Mouse (Mus musculus): Measurements from ENCODE around the gene Hoxa9.
A peak's percentile ranks its signal among the peaks of the same experiment; 100 is the strongest.

Hoxa9 gene

DNA sequence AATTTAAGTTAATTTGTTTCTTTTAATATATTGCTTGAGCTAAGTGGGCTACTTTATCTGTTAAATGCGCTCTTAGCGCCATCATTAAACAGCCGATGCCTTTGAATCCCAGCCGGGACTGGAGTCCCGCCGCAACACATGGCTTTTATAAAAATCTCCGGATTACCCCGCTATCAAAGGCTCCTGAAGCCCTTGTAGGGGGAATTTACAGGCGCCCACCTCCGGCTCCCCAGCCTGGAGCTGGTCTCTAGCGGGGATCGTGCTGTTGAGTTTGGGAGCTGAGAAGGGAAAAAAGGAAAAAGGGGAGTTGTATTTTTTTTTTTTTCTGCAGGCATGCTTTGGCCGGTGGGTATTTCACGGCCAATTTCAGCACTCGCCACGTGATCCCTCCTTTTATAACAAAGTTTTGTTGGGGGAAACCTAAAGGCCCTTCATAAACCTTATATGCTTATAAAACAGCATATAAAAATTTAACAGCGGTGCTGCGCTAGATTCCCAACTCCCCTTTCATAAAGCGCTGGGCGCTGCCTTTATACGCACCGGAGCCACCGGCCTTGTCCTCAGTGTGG, 13.7 kb upstream of the Hoxa9 start:
- DNase-seq (ENCODE audit: low spot score), result no peak

DNA sequence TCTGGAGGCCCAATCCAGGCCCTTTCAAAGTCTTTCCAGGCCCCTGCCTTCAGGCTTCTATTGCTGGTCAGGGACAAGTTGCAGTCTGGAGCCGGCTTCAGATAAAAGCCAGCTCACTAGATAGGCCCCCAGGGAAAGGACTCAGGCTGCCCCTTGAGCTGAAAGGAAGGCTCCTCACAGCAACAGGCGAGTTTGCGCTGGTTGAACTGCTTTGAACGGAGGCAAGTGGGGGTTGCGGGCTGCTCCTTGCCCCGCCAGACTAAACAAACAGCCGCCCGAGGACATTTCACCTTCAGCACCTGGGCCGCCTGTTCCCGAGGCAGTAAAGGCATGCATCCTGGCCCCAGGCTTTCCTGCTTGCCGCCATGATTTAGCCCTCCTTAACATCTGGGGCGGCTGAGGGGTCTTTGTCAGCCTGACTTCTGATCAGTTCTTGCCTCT, 12.8 kb upstream of the Hoxa9 start:
- no peak for DNase-seq (ENCODE audit: low spot score)

DNA sequence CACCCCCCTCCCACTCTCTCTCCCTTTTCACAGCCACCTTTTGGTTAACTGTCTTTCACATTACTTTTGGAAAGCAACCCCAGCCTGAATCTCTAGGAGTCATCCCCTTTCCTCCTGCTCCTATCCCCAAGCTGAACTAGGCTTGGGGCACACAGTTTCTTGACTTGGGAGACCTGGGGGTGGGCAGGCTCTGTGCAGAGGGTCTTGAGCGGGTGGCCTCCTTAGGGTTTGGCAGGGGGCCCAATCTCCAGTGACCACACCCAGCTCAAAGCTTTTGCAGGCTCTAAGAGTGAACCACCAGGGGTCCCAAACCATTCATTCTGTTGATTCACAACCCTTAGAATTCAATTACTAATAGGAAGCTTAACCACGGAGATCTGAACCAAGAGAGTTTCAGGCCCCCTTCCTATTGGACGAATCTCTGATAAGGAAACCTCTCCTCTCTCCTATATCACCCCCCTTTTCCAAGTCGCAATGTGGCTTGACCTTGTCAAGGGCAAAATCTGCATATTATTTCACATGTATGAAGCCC, 12.0 kb upstream of the Hoxa9 start:
- DNase-seq (ENCODE audit: low spot score), result no peak

DNA sequence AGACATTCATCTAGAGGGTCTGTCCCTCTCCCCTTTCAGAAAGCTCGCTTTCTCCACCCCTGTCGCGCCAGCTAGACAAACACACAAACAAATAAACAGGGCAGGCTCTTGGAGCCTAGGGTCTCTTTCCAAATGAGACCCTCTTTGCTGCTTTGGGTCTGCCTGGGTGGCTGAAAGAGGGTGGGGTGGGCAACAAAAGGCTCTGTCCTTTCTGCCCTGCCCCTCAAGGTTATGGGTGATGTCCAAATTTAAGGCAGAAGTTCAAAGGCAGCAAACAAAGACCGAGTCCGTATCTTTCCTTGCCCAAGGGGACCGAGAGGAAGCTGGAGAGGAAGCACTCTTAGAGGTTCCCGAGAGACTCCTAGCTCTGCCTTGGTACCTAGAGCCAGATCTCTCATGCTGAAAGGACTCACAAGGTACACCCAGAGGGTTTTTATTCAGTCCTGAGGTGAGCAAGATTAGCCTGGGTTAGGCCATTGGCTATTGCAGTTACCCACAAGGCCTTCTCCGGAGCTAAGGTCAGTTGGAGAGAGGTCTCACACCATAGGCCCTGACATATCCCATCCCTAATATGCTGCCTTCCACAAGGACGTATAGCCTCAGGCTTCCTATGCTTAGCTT, 10.2 kb upstream of the Hoxa9 start:
- DNase-seq (ENCODE audit: low spot score), result no peak

DNA sequence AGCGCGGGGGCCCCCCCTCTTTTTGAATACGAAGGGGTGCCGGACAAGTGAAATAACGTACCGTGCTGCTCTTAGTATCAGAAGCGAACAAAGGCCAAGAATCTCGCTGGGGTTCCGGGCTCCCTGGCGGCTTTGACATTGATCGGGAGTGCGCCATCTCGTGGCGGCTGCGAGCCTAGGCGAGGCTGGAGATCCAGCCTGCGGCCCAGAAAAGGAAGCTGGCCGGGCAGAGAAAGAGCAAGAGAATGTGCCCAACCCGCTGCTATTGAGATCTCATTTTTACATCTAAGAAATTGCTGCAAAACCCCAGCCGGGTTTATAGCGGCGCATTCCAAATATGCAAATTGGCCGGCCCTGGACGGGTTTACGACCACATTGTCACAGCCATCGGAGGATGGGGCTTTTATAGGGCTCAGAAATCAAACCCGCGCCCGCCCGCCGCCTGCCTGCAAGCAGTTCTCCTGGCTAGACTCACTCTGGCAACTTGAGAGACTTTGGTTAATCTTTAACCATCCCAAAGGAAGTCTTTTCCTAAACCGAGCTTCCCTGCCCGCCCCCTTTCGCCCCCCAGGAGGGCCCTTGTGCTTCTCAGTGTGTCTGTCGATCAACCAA, 9.6 kb upstream of the Hoxa9 start, which contains the start of gene Hoxa10:
Hoxa10 (minus strand) TSS at position 466 of the 612 bp plus-strand sequence.
- DNase-seq (ENCODE audit: low spot score), result peak; percentile 52

DNA sequence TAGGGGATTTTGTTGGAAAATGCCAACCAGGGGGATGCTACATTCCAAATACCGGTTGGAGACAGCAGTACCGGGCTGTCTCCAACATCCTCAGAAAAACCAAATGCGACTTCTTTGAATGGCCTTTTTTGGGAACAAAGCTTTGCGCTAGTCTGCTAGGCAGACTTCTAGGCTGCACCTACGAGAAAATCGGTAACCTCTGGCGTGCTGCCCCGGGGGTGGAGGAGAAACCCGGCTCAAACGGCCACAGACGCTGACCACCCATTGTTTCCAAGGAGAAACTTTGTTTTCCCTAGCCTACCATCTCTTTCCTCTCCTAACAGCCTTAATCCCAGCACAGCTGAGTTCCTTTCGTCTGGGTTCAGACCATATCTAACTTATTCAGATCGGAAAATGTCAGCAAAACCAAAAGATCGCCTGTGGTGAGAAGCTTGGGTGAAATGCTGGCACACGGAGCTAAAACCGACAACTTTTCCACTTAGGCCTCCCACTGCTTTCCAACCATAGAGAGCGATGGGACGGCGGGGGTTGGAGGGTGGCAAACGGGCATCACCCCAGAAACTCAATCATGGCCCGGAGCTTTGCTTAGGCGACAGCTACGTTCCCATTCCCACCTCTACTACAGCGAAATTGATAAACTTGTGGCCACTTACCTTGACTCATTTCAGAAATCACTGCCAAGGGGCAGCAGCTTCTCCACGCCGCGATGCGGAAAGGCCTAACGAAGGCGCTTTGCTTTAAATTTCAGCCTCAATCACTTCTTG, 8.9 kb upstream of the Hoxa9 start:
- DNase-seq (ENCODE audit: low spot score), result no peak

DNA sequence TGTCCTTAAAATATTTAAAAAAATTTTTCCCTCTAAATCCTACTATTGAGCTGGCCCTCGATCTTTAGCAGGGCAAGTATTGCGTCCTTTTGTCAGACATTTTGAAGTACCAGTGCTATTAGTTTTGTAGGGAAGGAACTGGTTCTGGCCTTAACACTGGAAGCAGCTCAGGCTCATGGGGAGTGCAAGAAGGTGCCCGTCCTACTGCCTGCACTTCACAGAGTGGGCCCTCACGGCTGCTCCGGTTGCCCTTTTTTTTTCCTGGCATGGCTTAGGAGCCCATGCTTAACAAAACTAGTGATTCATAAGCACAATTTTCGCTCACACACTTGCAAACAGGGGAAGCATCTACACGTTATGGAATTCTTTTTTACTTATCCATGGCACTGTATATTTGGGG, 8.1 kb upstream of the Hoxa9 start:
- DNase-seq (ENCODE audit: low spot score), result no peak

DNA sequence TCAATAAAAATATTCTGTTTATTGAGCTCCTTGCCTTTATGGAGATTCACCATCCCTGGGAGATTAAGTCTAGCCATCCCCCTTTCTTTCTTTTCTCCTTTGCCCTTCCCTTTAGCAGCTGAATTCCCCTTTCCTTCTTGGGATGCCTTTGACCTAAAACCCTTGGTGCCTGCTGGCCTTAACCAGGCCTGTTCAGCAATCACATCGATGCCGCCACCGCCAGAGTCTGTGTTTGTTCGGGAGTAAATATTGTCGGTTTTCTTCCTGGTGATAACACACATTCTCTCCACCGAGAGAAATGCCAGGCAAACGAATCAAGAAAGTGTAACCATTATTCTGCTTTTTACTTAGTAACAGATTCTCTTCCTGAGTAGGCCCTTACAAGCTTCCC, 7.3 kb upstream of the Hoxa9 start:
- DNase-seq (ENCODE audit: low spot score), result no peak

DNA sequence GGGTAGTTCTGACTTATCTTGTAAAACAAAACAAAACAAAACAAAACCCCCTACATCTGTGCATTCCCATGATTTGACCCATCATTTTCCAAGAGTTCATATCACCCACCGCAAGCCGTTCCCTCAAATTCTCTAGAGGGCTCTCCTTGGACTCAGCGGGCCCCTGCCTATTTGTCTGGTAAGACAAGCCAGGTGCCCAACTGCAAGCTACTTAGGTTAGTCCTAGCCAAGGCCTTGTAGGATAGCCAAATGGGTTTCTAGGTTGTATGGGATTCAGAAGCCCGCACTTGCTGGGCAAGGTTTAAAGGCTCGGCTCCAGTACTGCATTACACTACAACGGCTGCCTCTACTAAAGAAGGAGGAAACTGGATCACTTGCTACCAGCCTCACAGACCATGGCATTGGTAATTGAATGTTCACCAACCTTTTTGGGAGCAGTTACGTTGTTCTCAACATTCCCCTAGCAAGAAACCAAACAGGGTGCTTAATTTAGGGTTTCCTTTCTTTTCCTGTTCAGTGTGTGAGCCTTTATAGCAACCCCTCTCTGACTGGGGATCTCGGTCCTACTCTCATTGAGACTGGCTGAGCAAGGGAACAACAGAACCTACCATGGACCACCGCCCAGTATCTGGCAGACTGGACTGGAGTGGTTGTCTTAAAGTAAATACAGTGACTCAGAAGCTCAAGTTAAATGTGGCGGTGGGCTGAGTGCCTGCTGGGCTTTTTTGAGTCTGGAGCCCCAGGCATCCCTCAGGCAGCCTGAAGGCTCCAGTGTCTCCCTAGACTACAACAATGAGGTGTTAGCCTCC, 6.7 kb upstream of the Hoxa9 start:
- no peak for DNase-seq (ENCODE audit: low spot score)

DNA sequence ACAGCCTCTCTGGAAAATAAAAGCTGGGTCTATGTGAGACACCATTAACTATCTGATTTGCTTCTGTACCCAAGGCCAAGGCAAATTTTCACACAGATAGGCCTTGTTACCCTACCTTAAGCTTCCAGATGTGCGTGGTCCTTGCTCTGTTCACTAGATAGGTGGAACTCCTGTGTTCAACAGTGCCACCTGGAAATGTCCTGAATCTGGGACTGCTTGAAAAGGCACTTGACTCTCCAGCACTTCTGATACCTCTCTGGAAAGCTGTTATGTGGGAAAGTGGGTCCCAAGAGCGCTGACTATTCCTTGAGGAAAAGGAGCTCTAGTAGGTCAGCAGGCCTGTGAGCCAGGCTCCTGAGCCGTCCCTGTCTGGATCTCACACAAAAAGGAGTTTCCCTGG, 5.9 kb upstream of the Hoxa9 start:
- DNase-seq (ENCODE audit: low spot score), result no peak

DNA sequence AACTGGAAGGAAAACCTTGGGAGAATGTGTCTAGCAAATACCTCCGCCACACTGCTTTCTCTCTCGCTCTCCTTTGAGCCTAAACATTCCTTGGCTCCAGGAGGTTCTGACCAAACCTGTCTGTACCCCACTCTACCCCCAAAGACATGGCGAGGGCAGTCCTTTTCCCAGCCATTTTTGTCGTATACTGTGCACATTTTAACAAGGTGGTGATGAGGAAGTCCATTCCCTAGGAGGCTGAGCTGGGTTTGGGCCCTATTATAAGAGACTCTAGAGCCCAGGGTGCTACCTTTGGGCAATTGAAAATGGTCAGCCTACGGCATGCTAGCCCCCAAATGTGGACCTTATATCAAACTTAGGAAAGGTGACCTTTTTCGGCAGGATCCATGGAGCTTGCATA, 5.0 kb upstream of the Hoxa9 start:
- no peak for DNase-seq (ENCODE audit: low spot score)

DNA sequence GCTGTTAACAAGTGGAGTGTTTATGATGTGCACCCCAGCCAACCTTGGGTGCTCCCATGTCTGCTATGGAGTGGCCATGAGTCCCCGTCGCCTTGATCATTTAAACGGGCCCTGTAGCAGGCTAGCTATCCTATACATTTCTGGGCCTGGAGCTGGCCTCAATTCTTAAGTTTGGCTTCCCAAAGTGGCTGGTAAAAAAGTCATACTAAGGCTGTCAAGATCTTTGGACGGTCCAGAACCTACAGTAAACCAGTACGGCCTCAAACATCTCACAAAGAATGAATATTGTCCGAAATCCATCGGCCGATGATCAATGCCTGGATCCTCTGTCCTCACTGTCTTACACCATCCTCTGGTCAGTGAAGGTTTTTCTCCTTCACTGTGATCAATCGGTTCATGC, 4.4 kb upstream of the Hoxa9 start:
- no peak for DNase-seq (ENCODE audit: low spot score)

DNA sequence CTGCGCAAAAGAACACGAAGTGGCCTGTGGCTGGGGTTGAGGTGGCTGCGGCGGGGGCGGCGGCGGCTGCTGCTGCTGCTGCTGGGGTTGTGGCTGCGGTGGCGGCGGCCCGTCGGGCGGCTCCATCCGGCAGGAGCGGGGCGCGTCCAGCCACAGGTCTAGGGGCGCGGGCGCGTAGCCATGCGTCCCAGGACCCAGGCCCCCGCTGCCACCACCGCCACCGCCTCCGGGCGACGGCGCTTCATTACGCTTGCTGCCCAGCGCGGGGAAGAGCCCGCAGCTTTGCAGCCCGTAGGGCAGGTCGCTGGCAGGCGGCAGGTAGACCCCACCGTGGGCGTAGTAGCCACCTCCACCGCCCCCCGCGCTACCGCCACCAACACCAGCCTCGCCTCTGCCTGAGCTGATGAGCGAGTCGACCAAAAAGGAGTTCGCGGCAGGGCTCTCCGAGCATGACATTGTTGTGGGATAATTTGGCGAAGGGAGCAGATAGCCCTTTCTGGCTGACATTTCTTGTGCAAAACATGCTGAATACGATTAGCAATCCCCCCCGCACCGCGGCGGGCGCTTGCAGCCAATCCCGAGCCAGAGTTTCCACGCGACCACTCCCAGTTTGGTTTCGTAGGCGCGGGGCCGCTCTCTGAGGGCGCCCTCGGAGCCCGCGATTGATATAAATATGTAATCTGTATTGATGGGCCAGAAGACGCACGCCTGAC, 3.7 kb upstream of the Hoxa9 start:
- no peak for DNase-seq (ENCODE audit: low spot score)

DNA sequence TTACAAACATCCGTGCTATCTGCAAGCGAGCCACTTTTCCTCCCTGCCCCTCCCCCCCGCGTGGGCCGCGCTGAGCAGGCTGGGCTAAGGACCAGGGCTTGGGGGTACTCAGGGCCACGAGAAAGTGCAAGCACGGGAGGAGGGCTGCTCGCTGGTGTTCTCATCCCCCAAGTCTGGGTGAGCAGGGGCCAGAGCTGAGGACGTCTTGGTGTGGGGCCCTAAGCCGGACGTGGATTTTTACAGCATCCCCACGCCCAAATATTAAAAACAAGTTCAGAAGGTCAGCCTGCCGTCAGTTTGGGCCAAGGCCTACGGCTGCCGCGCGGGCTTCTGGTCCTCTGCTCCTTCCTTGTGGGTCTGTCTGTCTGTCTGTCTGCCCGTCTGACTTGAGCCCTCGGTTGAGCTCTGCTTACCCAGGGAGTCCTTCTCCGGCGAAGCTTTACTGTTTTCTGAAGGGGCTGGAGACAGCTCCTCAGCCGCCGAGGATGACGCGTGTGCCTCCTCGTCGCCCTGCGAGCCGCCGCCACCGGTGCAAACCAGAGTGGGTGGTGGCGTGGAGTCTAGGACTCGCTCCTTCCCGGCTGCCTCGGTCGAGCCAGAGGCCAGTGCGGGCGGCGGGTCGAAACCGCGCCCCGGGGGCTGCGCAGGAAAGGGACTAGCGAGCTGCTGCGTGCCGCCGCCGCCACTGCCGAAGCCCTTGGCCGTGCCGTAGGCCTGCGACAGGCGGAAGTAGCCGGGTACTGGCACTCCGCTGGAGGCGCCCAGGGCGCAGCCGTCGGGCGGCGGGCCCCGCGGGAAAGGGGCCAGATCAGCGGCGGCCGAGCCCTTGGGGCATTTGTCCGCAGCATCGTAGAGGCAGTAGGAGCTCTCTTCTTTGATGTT, 2.9 kb upstream of the Hoxa9 start:
- DNase-seq (ENCODE audit: low spot score), result no peak

DNA sequence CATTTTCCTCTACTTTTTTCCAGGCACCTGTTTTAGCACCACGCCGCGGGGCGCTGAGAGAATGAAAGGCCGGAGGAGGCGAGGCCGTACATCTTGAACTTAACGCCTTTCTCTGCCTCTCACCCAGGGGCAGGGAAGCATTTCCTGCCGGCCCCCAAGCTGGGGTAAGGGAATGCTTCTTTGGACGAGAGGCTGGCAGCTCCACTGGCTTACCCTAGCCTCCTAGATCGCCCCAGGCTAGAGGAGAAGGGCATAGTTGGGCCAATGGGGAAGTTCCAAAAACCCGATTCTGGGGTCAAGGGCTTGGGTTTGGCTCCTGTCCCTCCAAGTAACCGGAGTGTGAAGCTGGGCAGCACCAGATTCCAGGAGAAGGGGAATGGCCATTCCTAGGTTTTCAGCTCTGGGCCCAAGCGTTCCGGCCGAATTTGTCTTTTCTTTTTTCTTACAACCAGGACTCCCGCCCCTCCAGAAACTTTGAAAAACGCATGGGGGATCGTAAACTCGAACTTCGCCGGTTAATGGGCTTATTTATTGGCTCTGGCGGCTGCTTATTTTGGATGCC, 2.2 kb upstream of the Hoxa9 start:
- no peak for DNase-seq (ENCODE audit: low spot score)

DNA sequence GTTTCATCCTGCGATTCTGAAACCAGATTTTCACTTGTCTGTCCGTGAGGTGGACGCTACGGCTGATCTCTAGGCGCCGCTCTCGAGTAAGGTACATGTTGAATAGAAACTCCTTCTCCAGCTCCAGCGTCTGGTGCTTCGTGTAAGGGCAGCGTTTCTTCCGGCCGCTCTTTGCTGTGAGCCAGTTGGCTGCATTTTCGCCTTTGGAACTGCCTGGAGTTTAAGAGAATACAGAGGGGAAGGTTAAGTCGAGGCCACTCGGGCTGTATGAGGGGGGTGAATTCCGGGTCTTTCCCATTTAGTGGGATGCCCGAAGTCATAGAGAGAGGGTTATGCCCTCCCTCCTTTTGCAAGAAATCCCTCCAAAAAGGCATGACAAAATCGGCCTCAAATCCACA, 1.7 kb upstream of the Hoxa9 start:
- DNase-seq (ENCODE audit: low spot score), result no peak

DNA sequence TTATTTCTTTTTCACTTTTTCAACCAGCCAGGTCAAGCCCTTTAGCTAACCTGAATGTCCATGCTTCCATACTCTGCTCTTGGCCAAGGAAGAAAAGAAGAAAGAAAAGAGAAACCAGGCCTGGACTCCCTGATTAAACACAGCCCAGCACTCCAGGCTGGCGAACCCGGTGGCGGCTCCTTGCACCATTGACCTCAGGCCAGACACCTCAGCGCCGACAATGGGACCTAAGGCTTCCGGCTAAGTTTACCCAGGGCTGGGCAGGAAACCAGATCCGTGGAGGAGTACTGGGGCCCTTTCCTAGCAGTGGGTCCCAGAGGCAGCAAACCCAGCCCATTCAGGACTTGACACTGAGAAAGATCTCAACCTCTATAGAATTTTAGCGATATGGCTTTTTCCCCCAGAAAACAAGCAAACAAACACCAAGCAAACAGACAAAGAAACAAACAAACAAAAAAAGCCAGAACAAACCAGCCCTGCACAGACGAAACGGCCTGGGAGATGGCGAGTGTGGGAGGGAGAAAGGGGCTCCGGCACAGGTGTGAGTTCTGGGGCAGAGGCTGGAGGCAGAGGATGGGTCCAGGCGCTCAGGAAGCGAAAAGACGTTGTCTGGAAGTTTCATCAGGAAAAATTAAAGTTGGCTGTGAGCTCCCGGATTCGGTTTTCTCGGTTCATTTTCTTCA, 1.1 kb upstream of the Hoxa9 start:
- no peak for DNase-seq (ENCODE audit: low spot score)

DNA sequence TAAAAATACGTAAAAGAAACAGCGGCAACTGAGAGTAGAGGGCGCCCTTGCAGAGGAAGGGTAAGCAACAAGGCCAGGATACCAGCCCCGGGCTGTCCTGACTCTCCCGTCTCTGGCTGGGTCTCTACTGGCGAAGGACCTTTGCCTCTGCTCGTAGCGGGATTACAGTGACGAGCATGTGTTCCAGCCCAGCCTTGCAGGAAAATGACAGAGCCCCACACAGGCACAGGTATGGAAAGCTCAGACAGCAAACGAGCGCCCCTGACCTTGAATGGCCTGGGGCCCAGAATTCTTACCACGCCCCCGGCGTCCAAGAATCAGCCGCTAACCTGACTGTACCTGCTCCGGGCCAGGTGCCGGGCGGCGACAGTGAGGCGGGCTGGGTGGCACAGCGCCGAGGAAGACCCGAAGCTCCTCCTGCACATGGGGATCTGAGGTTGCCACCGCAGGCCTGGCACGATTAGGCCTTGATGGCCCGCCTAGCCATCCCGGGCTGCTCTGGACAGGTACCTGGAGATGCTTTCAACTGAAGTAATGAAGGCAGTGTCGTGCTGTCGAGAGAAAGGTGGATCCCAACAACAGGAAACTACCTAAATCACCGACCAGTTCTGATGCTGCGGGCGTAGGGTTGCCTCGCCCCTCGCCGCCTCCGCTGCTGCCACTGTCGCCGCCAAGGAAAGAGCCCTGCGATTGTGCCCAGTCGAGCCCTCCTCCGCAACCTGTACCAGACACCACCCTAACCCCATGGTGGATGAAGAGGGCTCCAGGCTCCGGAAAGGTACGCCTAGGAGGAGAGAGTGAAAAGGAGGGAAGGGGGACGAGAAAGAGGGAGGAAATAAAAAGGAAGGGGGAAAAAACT, 1.1 kb downstream of the Hoxa9 start:
- no peak for DNase-seq (ENCODE audit: low spot score)
